ENCODE assay signal across 22 mouse cellular contexts in the genomic region with DNA sequence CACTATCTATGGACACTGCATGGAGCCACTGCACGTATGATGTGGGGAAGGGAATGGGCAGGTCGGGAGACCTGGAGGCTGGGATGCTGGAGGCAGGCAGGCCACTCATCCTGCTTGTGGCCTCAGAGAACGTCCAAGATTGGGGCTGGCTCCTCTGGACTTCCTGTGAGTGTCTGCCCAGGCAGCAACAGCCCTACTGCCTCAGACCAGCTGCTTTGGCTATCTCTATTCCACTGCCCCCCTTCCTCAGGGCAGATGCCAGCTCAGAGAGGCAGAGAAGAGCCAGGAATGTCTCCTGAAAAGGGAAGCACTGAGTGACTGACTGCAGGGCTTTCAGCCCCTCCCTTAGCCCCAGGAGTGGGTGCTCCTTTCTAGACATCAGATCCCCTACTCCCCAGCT. TPM values are rescaled to one million over a fixed set of nuclear protein-coding genes. Genes with fewer than 3 reads are reported as not detected.
"Had no signal": no experiment of that assay in that cellular context is flagged by ENCODE, and none has a peak within 500 bp of the region (broad histone marks: within the 10 kb centered on the region; RNA-seq: fewer than 3 reads in every experiment).

No protein-coding gene starts in this region.

- H3K4me1 ChIP-seq: lung, embryonic 15.5 days; midbrain, embryonic 15.5 days; neural tube, embryonic 13.5 days; neural tube, embryonic 15.5 days had no signal

- H3K27me3 ChIP-seq: lung, embryonic 15.5 days; midbrain, embryonic 13.5 days; midbrain, embryonic 15.5 days; neural tube, embryonic 13.5 days; neural tube, embryonic 15.5 days had no signal

- H3K9me3 ChIP-seq: lung, embryonic 15.5 days; megakaryocyte, embryonic 14.5 days; midbrain, embryonic 13.5 days; midbrain, embryonic 15.5 days; neural tube, embryonic 13.5 days; neural tube, embryonic 15.5 days had no signal

- DNase-seq: lung, adult 2 months; lung, postnatal 14 days; lung, postnatal 36 days; retina, postnatal 1 day; right cerebral cortex, adult 18-20 months; right cerebral cortex, postnatal 25 days; right cerebral cortex, postnatal 4 days; spleen, adult 18-20 months; thymus, adult 18-20 months; thymus, postnatal 14 days; thymus, postnatal 36 days had no signal

- H3K27ac ChIP-seq: lung, embryonic 15.5 days; macrophage; midbrain, embryonic 13.5 days; midbrain, embryonic 15.5 days; neural tube, embryonic 13.5 days; neural tube, embryonic 15.5 days had no signal

- H3K9ac ChIP-seq: lung, embryonic 15.5 days; midbrain, embryonic 13.5 days; midbrain, embryonic 15.5 days; neural tube, embryonic 13.5 days; neural tube, embryonic 15.5 days had no signal

- ATAC-seq: lung, postnatal 0 days; midbrain, embryonic 13.5 days; midbrain, embryonic 15.5 days had no signal

- H3K4me3 ChIP-seq: lung, embryonic 15.5 days; megakaryocyte, embryonic 14.5 days; midbrain, embryonic 13.5 days; midbrain, embryonic 15.5 days; neural tube, embryonic 13.5 days; neural tube, embryonic 15.5 days had no signal

- H3K4me2 ChIP-seq: lung, embryonic 15.5 days; midbrain, embryonic 11.5 days; midbrain, embryonic 13.5 days; midbrain, embryonic 15.5 days; neural tube, embryonic 13.5 days; neural tube, embryonic 15.5 days had no signal

RNA-seq across cellular contexts. Expression of gene Camk1g, which starts 23.2 kb away (rescaled TPM):
- total RNA-seq: megakaryocyte progenitor cell, adult 5-6 weeks; monocyte, adult 5-6 weeks had no signal
- polyA plus RNA-seq: macrophage had no signal
